Mouse (Mus musculus) left cerebral cortex, adult 18-20 months (tissue): Measurements from ENCODE around the gene AA467197. TPM values are rescaled to one million over a fixed set of nuclear protein-coding genes. Genes with fewer than 3 reads are reported as not detected.

ENCODE experiments used
- microRNA-seq, 2 experiments: library from miRNA; unstranded; fragments of <30 nt; microRNA quantifications; one replicate each; pipeline ENCODE4 v1.2.0; 2021
- total RNA-seq, 2 experiments: library from RNA; stranded (reverse); gene quantifications; 2 replicates each; pipeline ENCODE4 v1.2.3; 2021

Gene AA467197
- total RNA-seq, 2 experiments from 2014 or later = not detected

Small RNA genes within 50 kb of the gene (microRNA-seq; reads per million reads assigned to microRNA genes)
- 2.5 to 3.0 reads per million in 2 experiments for gene Mir147

Other genes starting within 250 kb of the AA467197 start
- gene Slc28a2, start 210.5 kb upstream of the AA467197 start, total RNA-seq = under 1 TPM; 0.26 to 0.30 TPM
- gene Gm14085, start 152.0 kb upstream of the AA467197 start, total RNA-seq = not detected
- gene Gatm, start 25.7 kb upstream of the AA467197 start, total RNA-seq = 10 to 100 TPM; 66.0 to 74.6 TPM
- 10 to 100 TPM; 49.1 to 50.6 TPM for gene Slc30a4, start 65.7 kb downstream of the AA467197 start, total RNA-seq
- gene Bloc1s6, start 101.5 kb downstream of the AA467197 start, total RNA-seq = 10 to 100 TPM; 26.8 to 30.6 TPM
- gene Sqor, start 128.3 kb downstream of the AA467197 start, total RNA-seq = 1 to 10 TPM; 6.3 to 7.3 TPM